In genomic region chr2:163236057-163236456, GRCm38 (mm10) we compare ENCODE assay signal across 12 mouse cellular contexts. TPM values are rescaled to one million over a fixed set of nuclear protein-coding genes. Genes with fewer than 3 reads are reported as not detected.
A peak's percentile ranks its signal among the peaks of the same experiment; 100 is the strongest.
DNase-seq lines count a peak whose midpoint lies in the region; ATAC-seq lines count a peak whose summit lies in the region.
"Had no signal": no experiment of that assay in that cellular context is flagged by ENCODE, and none has a peak within 500 bp of the region (broad histone marks: within the 10 kb centered on the region; RNA-seq: fewer than 3 reads in every experiment).

No protein-coding gene starts in this region.

- H3K4me1 ChIP-seq in forebrain, embryonic 13.5 days = peaks cover 59% of the 10 kb centered on the region
- H3K4me1 ChIP-seq in forebrain, embryonic 12.5 days = peaks cover 36% of the 10 kb centered on the region
- H3K4me1 ChIP-seq in forebrain, embryonic 14.5 days (ENCODE audit: control insufficient read depth, insufficient read depth, low read length) = peaks cover 21% of the 10 kb centered on the region

- WGBS in forebrain, embryonic 13.5 days = 40% methylated on average over 7 of the region's 7 CpGs
- 47% methylated on average over 7 of the region's 7 CpGs for WGBS in forebrain, embryonic 12.5 days
- WGBS in forebrain, embryonic 14.5 days = 41% methylated on average over 7 of the region's 7 CpGs

- H3K4me2 ChIP-seq in forebrain, embryonic 13.5 days = no peak overlapping the region
- H3K4me2 ChIP-seq in forebrain, embryonic 12.5 days = no peak overlapping the region
- no peak overlapping the region for H3K4me2 ChIP-seq in forebrain, embryonic 14.5 days (ENCODE audit: low read length)
- H3K4me2 ChIP-seq: heart, embryonic 15.5 days had no signal

- DNase-seq in MN1 (ENCODE audit: low spot score) = peak; percentile 62
- peak; percentile 74 for DNase-seq in forebrain, embryonic 14.5 days (ENCODE audit: low spot score)
- peak; percentile 83 for DNase-seq in lung, postnatal 10 days
- no peak for DNase-seq in thymus, postnatal 36 days
- no peak for DNase-seq in heart, adult 8-10 months (ENCODE audit: low spot score)

- H3K27me3 ChIP-seq in forebrain, embryonic 13.5 days = no peaks in the 10 kb centered on the region
- no peaks in the 10 kb centered on the region for H3K27me3 ChIP-seq in forebrain, embryonic 12.5 days
- H3K27me3 ChIP-seq in forebrain, embryonic 14.5 days (replicated peaks; ENCODE audit: control insufficient read depth, insufficient read depth, low read length) = no peaks in the 10 kb centered on the region
- H3K27me3 ChIP-seq: heart, embryonic 15.5 days had no signal

- no peak overlapping the region for H3K9ac ChIP-seq in forebrain, embryonic 13.5 days
- H3K9ac ChIP-seq in forebrain, embryonic 12.5 days = no peak overlapping the region
- no peak overlapping the region for H3K9ac ChIP-seq in forebrain, embryonic 14.5 days (ENCODE audit: low read length)
- H3K9ac ChIP-seq: heart, embryonic 15.5 days had no signal

- no peak overlapping the region for H3K4me3 ChIP-seq in forebrain, embryonic 13.5 days
- no peak overlapping the region for H3K4me3 ChIP-seq in forebrain, embryonic 12.5 days (replicated peaks)
- H3K4me3 ChIP-seq in forebrain, embryonic 14.5 days (ENCODE audit: low read depth, low read length) = no peak overlapping the region
- H3K4me3 ChIP-seq: erythroblast, embryonic 14.5 days; heart, embryonic 15.5 days; megakaryocyte, embryonic 14.5 days had no signal

- H3K27ac ChIP-seq in forebrain, embryonic 13.5 days = no peak overlapping the region
- no peak overlapping the region for H3K27ac ChIP-seq in forebrain, embryonic 12.5 days
- H3K27ac ChIP-seq in forebrain, embryonic 14.5 days (ENCODE audit: low read depth, low read length) = no peak overlapping the region
- H3K27ac ChIP-seq: heart, embryonic 15.5 days had no signal

- peak; percentile 7; the same call in 1 of the 2 replicates for ATAC-seq in forebrain, embryonic 13.5 days
- ATAC-seq in forebrain, embryonic 12.5 days (ENCODE audit: low FRiP score) = no peak
- peak; percentile 33; the same call in 1 of the 2 replicates for ATAC-seq in forebrain, embryonic 14.5 days
- no peak for ATAC-seq in erythroblast, adult 5-6 weeks (replicated peaks; ENCODE audit: low FRiP score, poor library complexity, severe bottlenecking)

- no peaks in the 10 kb centered on the region for H3K9me3 ChIP-seq in forebrain, embryonic 13.5 days (replicated peaks)
- no peaks in the 10 kb centered on the region for H3K9me3 ChIP-seq in forebrain, embryonic 12.5 days
- H3K9me3 ChIP-seq in forebrain, embryonic 14.5 days (replicated peaks; ENCODE audit: control insufficient read depth, low read length) = no peaks in the 10 kb centered on the region
- H3K9me3 ChIP-seq: heart, embryonic 15.5 days had no signal

- H3K36me3 ChIP-seq in forebrain, embryonic 13.5 days (ENCODE audit: poor library complexity, severe bottlenecking) = no peaks in the 10 kb centered on the region
- no peaks in the 10 kb centered on the region for H3K36me3 ChIP-seq in forebrain, embryonic 12.5 days (replicated peaks)
- H3K36me3 ChIP-seq in forebrain, embryonic 14.5 days (ENCODE audit: control insufficient read depth, insufficient read depth, low read length) = no peaks in the 10 kb centered on the region
- H3K36me3 ChIP-seq: heart, embryonic 15.5 days had no signal

RNA-seq across cellular contexts. Expression of gene Tox2, which starts 33.1 kb away (rescaled TPM):
- 17.9 and 20.6 TPM in 2 replicates for polyA plus RNA-seq in forebrain, embryonic 13.5 days (2015; fragmentation: Nextera tagmentation; extraction: Ambion mirVana)
- polyA plus RNA-seq in forebrain, embryonic 12.5 days (2016; fragmentation: Nextera tagmentation; extraction: Ambion mirVana) = 27.2 and 31.6 TPM in 2 replicates
- 16.5 and 19.2 TPM in 2 replicates for polyA plus RNA-seq in forebrain, embryonic 14.5 days (2014; fragmentation: Nextera tagmentation; extraction: Ambion mirVana)
- 1 to 10 TPM in 2 of 4 experiments, under 1 TPM in 2; 0.66 to 2.7 (median 1.0) TPM for total RNA-seq in heart, adult 8-10 months (2022)
- not detected in 2 replicates for total RNA-seq in erythroblast, adult 5-6 weeks (2015; ENCODE audit: low replicate concordance)
- not detected in 2 replicates for total RNA-seq in erythroblast, adult 5-6 weeks (2017; ENCODE audit: low replicate concordance)
- total RNA-seq: CH12.LX had no signal

Comparison
In these comparisons a context has a peak if more than half of its experiments do, and no peak if none do; other contexts are left out.
1. ATAC-seq: peak in forebrain, embryonic 13.5 days (single experiment) and forebrain, embryonic 14.5 days (single experiment); none in forebrain, embryonic 12.5 days (single experiment) and erythroblast, adult 5-6 weeks (single experiment).
2. DNase-seq: peak in MN1 (single experiment), forebrain, embryonic 14.5 days (single experiment) and lung, postnatal 10 days (single experiment); none in thymus, postnatal 36 days (0 of 2) and heart, adult 8-10 months (single experiment).